Mouse (Mus musculus) E14TG2a.4 (cell line): Measurements from ENCODE around the gene Npm3.

Experiments
- CTCF ChIP-seq: conservative IDR thresholded peaks from 2 replicates; pipeline ENCODE4 v1.5.1; 2014; ENCODE audit warnings: low read length
- NANOG ChIP-seq: IDR thresholded peaks from 2 replicates; pipeline ENCODE4 v1.6.1; 2014; ENCODE audit warnings: borderline replicate concordance, low read length, mixed read lengths

GRCm38 (mm10) chr19:45740233-45740632 lies 9.2 kb downstream of the Npm3 start:
- TF ChIP-seq CTCF = no peak
- no peak for TF ChIP-seq NANOG
